Mouse (Mus musculus): Measurements from ENCODE around the gene Cfap52. TPM values are rescaled to one million over a fixed set of nuclear protein-coding genes. Genes with fewer than 3 reads are reported as not detected.
A peak's percentile ranks its signal among the peaks of the same experiment; 100 is the strongest.

Cfap52 gene
- polyA plus RNA-seq, 1 experiment: not detected

DNA sequence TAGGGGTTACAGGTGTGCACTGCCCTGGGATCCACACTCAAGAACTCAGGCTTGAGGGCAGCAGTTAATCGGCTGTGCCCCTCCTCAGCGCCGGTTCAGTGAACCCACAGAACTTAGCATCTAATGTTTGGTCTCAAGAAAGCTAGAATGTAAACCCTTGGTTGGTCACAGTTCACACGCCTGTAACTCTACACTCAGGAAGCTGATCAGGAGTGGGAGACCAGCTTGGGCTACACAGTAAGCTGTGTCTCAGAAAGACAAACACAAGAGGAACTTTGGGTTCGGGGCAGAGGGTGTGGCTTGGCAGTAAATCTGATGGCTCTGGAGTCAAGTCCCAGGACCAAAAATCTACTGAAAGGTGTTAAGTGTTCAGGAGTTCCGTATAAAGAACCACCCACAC lies 18.1 kb upstream of the Cfap52 start:
- Histone ChIP-seq H3K4me3 (replicated peaks) (no peak overlapping the region), H3K9me3 (no peaks in the 10 kb centered on the region), H3K4me1 (0 out of 2 replicates have a peak, but pooled peaks cover 2% of the 10 kb centered on the region), H3K27me3 (replicated peaks) (no peaks in the 10 kb centered on the region), H3K36me3 (replicated peaks; ENCODE audit: low read length) (peaks cover 84% of the 10 kb centered on the region)
- TF ChIP-seq GATA1 (IDR thresholded peaks at IDR 0.05; ENCODE audit: borderline replicate concordance, low read length) (no peak), FLI1 (IDR thresholded peaks at IDR 0.05; ENCODE audit: low read length) (no peak)

DNA sequence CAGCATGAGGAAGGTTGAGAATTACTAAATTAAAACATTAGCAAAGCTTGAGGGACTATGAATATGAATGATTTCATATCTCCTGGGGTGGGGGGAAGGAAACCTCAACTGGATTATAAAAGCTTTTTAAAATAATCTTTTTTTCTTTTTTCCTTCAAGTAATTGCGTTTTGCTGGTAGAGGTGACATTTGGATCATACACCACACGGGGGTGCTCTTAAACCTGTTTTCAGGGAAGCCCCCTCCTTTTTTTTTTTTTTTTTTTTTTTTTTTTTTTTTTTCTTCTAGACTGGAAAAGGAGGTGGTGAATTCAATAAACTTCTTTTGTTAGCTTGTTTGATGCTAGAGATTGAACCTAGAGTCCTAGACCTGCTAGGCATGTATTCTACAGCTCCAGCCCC lies 9.8 kb upstream of the Cfap52 start:
- TF ChIP-seq GATA1 (IDR thresholded peaks at IDR 0.05; ENCODE audit: borderline replicate concordance, low read length) (no peak), FLI1 (IDR thresholded peaks at IDR 0.05; ENCODE audit: low read length) (no peak)
- Histone ChIP-seq H3K9me3 (no peaks in the 10 kb centered on the region), H3K4me1 (no peaks in the 10 kb centered on the region), H3K4me3 (replicated peaks) (no peak overlapping the region), H3K27me3 (replicated peaks) (no peaks in the 10 kb centered on the region), H3K36me3 (replicated peaks; ENCODE audit: low read length) (peaks cover 89% of the 10 kb centered on the region)

DNA sequence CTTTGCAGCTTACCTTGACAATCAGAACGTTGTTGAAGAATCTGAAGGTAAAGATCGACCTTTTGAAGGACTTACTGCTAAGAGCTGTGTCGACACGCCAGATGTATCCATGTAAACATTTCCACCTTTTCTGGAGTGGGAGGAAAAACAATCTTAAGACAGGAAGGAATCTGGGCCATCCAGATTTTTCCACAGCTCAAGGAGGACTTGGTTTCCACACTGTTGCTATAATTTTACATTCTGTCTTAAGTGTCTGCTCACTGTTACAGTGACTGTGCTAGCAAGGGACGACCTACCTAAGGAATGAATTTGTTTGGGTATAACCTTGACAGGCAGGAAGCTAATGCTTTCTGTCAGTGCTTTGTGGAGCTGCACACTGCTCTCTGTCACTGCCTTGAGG lies 7.8 kb upstream of the Cfap52 start:
- no peaks in the 10 kb centered on the region for H3K27me3 ChIP-seq (replicated peaks)
- H3K36me3 ChIP-seq (replicated peaks; ENCODE audit: low read length): peaks cover 83% of the 10 kb centered on the region
- no peak overlapping the region for H3K4me3 ChIP-seq (replicated peaks)
- no peaks in the 10 kb centered on the region for H3K9me3 ChIP-seq
- peaks cover 5% of the 10 kb centered on the region for H3K4me1 ChIP-seq
- TF ChIP-seq GATA1 (IDR thresholded peaks at IDR 0.05; ENCODE audit: borderline replicate concordance, low read length) (no peak), FLI1 (IDR thresholded peaks at IDR 0.05; ENCODE audit: low read length) (no peak)

DNA sequence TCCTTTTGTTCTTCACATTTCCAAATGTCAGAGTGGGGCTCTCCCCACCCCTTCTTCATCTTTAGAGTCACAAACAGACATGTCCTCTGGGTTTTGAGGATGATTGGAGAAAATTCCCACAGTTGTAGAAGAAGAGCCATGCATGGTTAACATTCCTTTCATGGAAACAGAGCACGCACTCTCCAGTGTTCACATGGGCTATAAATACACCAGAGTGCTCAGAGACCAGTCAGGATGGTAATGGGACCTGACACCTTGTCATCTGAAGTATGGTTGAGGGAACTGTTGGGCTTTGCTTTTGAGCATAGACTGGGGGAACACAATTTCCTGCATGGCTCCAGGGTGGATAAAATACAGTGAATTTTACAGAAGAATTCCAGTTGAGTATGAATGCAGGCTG lies 7.2 kb upstream of the Cfap52 start:
- no peak overlapping the region for H3K4me3 ChIP-seq (replicated peaks)
- H3K36me3 ChIP-seq (replicated peaks; ENCODE audit: low read length): peaks cover 77% of the 10 kb centered on the region
- TF ChIP-seq GATA1 (IDR thresholded peaks at IDR 0.05; ENCODE audit: borderline replicate concordance, low read length) (no peak), FLI1 (IDR thresholded peaks at IDR 0.05; ENCODE audit: low read length) (no peak)
- no peaks in the 10 kb centered on the region for H3K27me3 ChIP-seq (replicated peaks)
- H3K4me1 ChIP-seq: peaks cover 10% of the 10 kb centered on the region
- H3K9me3 ChIP-seq: no peaks in the 10 kb centered on the region

DNA sequence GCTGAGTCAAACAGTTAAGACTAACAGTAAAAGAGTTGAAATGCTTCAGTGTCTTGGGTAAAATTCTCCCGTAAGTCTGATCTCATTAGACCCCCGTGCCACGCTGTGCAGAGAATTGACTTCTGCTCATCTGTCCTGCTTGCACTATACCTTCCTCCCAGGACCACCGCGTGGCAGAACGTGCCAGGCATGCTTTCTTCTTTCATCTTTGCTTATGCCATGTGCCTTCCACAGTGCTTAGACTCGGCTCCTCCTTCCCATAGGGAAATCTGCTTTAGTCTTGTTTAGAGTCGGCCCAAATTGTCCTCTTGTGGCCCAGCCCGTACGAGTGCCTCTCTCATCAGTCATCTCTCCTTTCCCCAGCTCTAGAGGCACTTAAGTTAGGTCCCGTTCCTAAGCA lies 2.4 kb upstream of the Cfap52 start:
- peaks cover 22% of the 10 kb centered on the region for H3K4me1 ChIP-seq
- TF ChIP-seq FLI1 (IDR thresholded peaks at IDR 0.05; ENCODE audit: low read length): no peak
- peak overlapping the region; percentile 8 for H3K4me3 ChIP-seq (replicated peaks)
- H3K36me3 ChIP-seq (replicated peaks; ENCODE audit: low read length): peaks cover 33% of the 10 kb centered on the region
- H3K27me3 ChIP-seq (replicated peaks): no peaks in the 10 kb centered on the region
- H3K9me3 ChIP-seq: no peaks in the 10 kb centered on the region

DNA sequence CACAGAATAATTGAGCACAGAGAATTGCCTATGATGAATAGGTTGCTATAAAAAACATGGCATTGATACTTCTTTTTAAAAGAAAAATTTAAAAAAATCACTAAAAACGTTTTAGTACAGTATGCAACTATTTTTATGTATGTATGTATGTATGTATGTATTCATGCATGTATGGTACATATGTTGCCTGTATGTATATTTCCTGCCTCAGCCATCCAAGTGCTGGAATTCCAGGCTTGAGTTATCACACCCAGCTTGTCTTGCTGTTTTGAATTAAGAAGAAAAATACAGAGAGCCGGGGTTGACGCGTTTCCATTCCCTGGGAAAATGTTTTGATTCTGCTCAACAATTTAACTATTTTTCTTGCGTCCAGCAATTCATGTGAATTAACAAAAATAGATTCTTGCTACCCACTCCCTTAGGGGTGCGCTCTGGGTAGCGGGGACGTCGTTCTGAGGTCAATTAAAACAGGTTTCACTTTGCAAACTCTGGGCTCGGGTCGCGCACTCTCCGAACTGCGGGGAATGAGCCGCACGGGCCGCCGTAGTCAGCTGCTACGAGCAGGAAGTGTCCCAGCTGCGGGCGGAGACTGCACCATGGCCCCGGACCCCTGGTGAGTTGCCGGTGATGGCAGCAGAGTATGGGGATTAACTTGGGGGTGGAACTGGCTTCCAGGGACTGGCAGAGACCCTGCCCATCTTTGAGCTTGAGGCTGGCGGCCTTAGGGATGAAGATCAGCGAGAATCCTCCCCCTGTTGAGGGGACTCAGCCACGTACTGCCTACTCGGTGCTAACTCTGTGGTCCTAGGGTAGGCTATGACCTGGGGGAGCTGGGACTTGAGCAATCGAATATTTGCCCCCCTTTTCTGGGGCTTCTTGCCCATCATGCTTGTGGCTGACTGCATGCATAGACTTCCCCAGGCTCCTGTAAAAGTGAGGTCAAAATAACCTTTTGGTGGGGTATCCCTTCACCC lies 741 bp upstream of the Cfap52 start, which contains the start of gene Stx8:
Gene Stx8 (plus strand): TSS at position 289 of the 974 bp plus-strand sequence.
- Histone ChIP-seq H3K36me3 (replicated peaks; ENCODE audit: low read length) (peaks cover 19% of the 10 kb centered on the region), H3K4me3 (replicated peaks) (peak within 1 kb of the TSS; percentile 99), H3K9me3 (no peaks in the 10 kb centered on the region), H3K27me3 (replicated peaks) (no peaks in the 10 kb centered on the region), H3K4me1 (peaks cover 22% of the 10 kb centered on the region)
- no peak for TF ChIP-seq FLI1 (IDR thresholded peaks at IDR 0.05; ENCODE audit: low read length)
- TF ChIP-seq GATA1 (IDR thresholded peaks at IDR 0.05; ENCODE audit: borderline replicate concordance, low read length): no peak

DNA sequence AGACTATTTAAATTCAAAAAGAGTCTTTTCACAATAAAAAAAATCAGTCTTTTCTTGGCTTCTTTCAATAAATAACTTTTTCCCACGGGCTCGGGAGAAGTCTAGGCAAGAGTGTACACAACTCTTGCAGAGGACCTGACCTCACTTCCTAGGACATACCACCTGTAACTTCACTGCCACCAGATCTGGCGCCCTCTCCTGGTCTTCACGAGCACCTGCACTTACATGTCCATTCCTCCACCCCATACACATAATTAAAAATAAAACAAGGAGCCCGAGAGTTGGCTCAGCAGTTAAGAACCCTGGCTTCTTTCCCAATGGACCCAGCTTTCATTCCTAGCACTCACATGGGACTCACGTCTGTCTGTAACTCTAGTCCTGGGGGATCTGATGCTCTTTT lies 1.3 kb downstream of the Cfap52 start:
- no peaks in the 10 kb centered on the region for H3K36me3 ChIP-seq (replicated peaks; ENCODE audit: low read length)
- H3K4me1 ChIP-seq: peaks cover 17% of the 10 kb centered on the region
- H3K4me3 ChIP-seq (replicated peaks): no peak overlapping the region
- peaks cover 12% of the 10 kb centered on the region for H3K9me3 ChIP-seq
- no peaks in the 10 kb centered on the region for H3K27me3 ChIP-seq (replicated peaks)
- TF ChIP-seq FLI1 (IDR thresholded peaks at IDR 0.05; ENCODE audit: low read length) (no peak), GATA1 (IDR thresholded peaks at IDR 0.05; ENCODE audit: borderline replicate concordance, low read length) (no peak)

DNA sequence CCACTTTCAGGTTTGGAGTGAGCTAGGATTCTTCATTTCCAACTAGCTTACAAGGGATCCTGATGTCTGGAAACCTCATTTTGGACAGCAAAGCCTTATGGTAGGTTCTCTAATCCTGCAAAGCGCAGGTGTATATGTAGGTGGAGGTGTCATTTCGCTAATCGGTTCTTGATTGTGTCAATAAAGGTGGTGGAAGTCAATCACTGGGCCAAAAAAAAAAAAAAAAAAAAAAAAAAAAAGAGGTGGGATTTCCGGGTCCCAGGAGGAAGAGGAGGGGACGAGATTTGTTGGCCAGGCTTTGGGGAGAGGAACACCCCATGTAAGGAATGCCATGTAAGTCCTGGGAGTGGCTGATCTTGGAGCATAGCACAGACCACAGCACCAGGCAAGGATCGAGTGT lies 11.0 kb downstream of the Cfap52 start:
- peaks cover 6% of the 10 kb centered on the region for H3K27me3 ChIP-seq (replicated peaks)
- H3K9me3 ChIP-seq: peaks cover 14% of the 10 kb centered on the region
- TF ChIP-seq GATA1 (IDR thresholded peaks at IDR 0.05; ENCODE audit: borderline replicate concordance, low read length) (no peak), FLI1 (IDR thresholded peaks at IDR 0.05; ENCODE audit: low read length) (no peak)
- no peaks in the 10 kb centered on the region for H3K4me1 ChIP-seq
- no peaks in the 10 kb centered on the region for H3K36me3 ChIP-seq (replicated peaks; ENCODE audit: low read length)
- no peak overlapping the region for H3K4me3 ChIP-seq (replicated peaks)

DNA sequence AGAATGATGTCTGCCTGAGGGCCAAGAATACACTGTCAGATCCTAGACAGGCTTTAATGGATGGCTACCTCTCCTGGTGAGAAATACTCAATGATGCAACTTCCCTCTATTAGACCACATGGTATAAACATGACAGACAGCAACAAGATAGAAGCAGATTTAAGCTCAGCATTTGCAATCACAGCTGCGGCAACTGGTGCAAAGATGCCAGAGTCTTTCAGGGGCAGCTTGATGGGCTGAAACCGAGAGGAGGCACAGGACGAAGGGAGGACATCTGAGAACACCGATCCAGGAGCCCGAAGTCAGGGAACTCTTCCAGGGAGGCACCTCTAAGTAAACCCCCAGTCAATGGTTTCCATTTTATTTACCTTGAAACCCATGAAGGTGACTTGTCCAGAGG lies 11.8 kb downstream of the Cfap52 start:
- Histone ChIP-seq H3K9me3 (peaks cover 14% of the 10 kb centered on the region), H3K36me3 (replicated peaks; ENCODE audit: low read length) (no peaks in the 10 kb centered on the region), H3K27me3 (replicated peaks) (peaks cover 9% of the 10 kb centered on the region), H3K4me3 (replicated peaks) (no peak overlapping the region), H3K4me1 (no peaks in the 10 kb centered on the region)
- TF ChIP-seq GATA1 (IDR thresholded peaks at IDR 0.05; ENCODE audit: borderline replicate concordance, low read length) (no peak), FLI1 (IDR thresholded peaks at IDR 0.05; ENCODE audit: low read length) (no peak)

DNA sequence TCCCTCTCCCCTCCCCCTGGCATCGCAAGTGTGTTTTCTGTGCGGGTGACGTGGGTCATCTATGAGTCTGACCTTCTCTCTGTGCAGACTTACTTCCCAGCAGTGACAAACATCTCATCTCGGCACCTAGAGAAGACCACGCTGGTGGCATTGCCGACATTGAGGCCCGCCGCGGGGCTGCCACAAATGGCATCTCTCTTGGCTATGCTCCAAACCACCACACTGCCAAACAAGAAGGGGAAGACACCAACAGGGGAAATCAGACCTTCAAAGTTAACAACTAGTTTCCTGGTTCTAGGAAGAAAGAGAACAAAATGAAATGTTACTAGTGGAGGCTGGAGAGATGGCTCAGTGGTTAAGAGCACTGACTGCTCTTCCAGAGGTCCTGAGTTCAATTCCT lies 16.0 kb downstream of the Cfap52 start:
- Histone ChIP-seq H3K36me3 (replicated peaks; ENCODE audit: low read length) (no peaks in the 10 kb centered on the region), H3K4me1 (no peaks in the 10 kb centered on the region), H3K4me3 (replicated peaks) (no peak overlapping the region), H3K27me3 (replicated peaks) (peaks cover 18% of the 10 kb centered on the region), H3K9me3 (0 out of 2 replicates have a peak, but pooled peaks cover 4% of the 10 kb centered on the region)
- no peak for TF ChIP-seq GATA1 (IDR thresholded peaks at IDR 0.05; ENCODE audit: borderline replicate concordance, low read length)
- TF ChIP-seq FLI1 (IDR thresholded peaks at IDR 0.05; ENCODE audit: low read length): no peak
